29 mouse cellular contexts compared by ENCODE assay signal in the genomic region with DNA sequence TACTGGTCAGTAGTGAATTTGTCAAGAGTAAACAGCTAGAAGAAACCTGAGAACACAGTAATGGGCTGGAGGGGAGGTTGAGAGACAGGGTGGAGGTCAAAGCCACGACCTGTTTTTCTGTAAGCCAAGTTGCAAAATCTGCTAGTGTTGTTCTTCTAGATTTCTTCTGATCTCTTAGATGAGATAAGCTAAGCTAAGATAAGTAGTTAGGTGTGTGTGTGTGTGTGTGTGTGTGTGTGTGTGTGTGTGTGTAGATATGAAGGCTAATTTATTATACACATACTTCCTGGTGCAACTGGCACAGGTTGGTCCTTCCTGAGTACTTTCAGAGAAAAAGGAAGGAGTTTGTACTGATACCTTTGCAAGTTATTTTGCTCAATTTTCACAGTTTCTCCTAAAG.
DNase-seq lines count a peak whose midpoint lies in the region; ATAC-seq lines count a peak whose summit lies in the region.
"Had no signal": no experiment of that assay in that cellular context is flagged by ENCODE, and none has a peak within 500 bp of the region (broad histone marks: within the 10 kb centered on the region; RNA-seq: fewer than 3 reads in every experiment).

No protein-coding gene starts in this region.

- H3K9ac ChIP-seq in liver, embryonic 11.5 days (ENCODE audit: low read depth, low read length): no peak overlapping the region
- H3K9ac ChIP-seq in midbrain, embryonic 15.5 days: no peak overlapping the region
- H3K9ac ChIP-seq: embryonic facial prominence, embryonic 12.5 days; embryonic facial prominence, embryonic 15.5 days; forebrain, embryonic 12.5 days; forebrain, embryonic 15.5 days; heart, embryonic 13.5 days; hindbrain, embryonic 14.5 days; intestine, embryonic 15.5 days had no signal

- WGBS in liver, embryonic 11.5 days: 16% methylated on average over 1 of the region's 1 CpGs
- 15% methylated on average over 1 of the region's 1 CpGs for WGBS in midbrain, embryonic 15.5 days

- peak; percentile 50 for ATAC-seq in activated CD4-positive, CD25-positive, alpha-beta regulatory T cell, adult 4 months
- ATAC-seq in megakaryocyte, adult 5-6 weeks (ENCODE audit: poor library complexity, severe bottlenecking): 0 out of 2 replicates have a peak, but pooled peaks have one; percentile 12
- no peak for ATAC-seq in liver, embryonic 11.5 days (replicated peaks; ENCODE audit: low FRiP score)
- ATAC-seq in midbrain, embryonic 15.5 days (replicated peaks): no peak
- ATAC-seq: forebrain, embryonic 15.5 days; hindbrain, postnatal 0 days; intestine, embryonic 15.5 days; Patski had no signal

- H3K4me3 ChIP-seq in liver, embryonic 11.5 days (ENCODE audit: low read depth, low read length): no peak overlapping the region
- no peak overlapping the region for H3K4me3 ChIP-seq in midbrain, embryonic 15.5 days
- H3K4me3 ChIP-seq: embryonic facial prominence, embryonic 12.5 days; embryonic facial prominence, embryonic 15.5 days; forebrain, embryonic 12.5 days; forebrain, embryonic 15.5 days; heart, embryonic 10.5 days; heart, embryonic 13.5 days; intestine, embryonic 15.5 days had no signal

- H3K27me3 ChIP-seq in liver, embryonic 11.5 days (replicated peaks; ENCODE audit: control insufficient read depth, insufficient read depth, low read length): no peaks in the 10 kb centered on the region
- H3K27me3 ChIP-seq in midbrain, embryonic 15.5 days (replicated peaks): peaks cover 4% of the 10 kb centered on the region; the same call in 1 of the 2 replicates
- H3K27me3 ChIP-seq: CH12.LX; forebrain, embryonic 15.5 days; heart, embryonic 13.5 days; intestine, embryonic 15.5 days; Patski had no signal

- no peaks in the 10 kb centered on the region for H3K36me3 ChIP-seq in liver, embryonic 11.5 days (ENCODE audit: control insufficient read depth, insufficient read depth, low read length)
- no peaks in the 10 kb centered on the region for H3K36me3 ChIP-seq in midbrain, embryonic 15.5 days (replicated peaks)
- H3K36me3 ChIP-seq: embryonic facial prominence, embryonic 12.5 days; embryonic facial prominence, embryonic 15.5 days; forebrain, embryonic 12.5 days; forebrain, embryonic 15.5 days; G1E; heart, embryonic 10.5 days; heart, embryonic 13.5 days; intestine, embryonic 15.5 days had no signal

- no peaks in the 10 kb centered on the region for H3K9me3 ChIP-seq in liver, embryonic 11.5 days (ENCODE audit: control insufficient read depth, low read length)
- H3K9me3 ChIP-seq in midbrain, embryonic 15.5 days: no peaks in the 10 kb centered on the region
- H3K9me3 ChIP-seq: embryonic facial prominence, embryonic 12.5 days; embryonic facial prominence, embryonic 15.5 days; forebrain, embryonic 12.5 days; forebrain, embryonic 15.5 days; G1E; heart, embryonic 10.5 days; heart, embryonic 13.5 days; intestine, embryonic 15.5 days had no signal

- DNase-seq in CD4-positive, CD25-positive, alpha-beta regulatory T cell, adult 2 months (ENCODE audit: low read depth, low spot score): peak; percentile 48
- no peak for DNase-seq in liver, embryonic 11.5 days (ENCODE audit: low spot score)
- no peak for DNase-seq in adrenal gland, postnatal 14 days
- no peak for DNase-seq in lung, postnatal 36 days
- DNase-seq: adrenal gland, postnatal 10 days; B cell, adult 2 months; cerebellum, adult 11 months; cerebellum, adult 2 months; cerebellum, adult 9-11 months; cerebellum, postnatal 25 days; gastrocnemius, postnatal 25 days; heart, adult 18-20 months; heart, postnatal 14 days; heart, postnatal 4 days had no signal

- no peaks in the 10 kb centered on the region for H3K4me1 ChIP-seq in liver, embryonic 11.5 days (replicated peaks; ENCODE audit: control insufficient read depth, insufficient read depth, low read length)
- no peaks in the 10 kb centered on the region for H3K4me1 ChIP-seq in midbrain, embryonic 15.5 days
- H3K4me1 ChIP-seq: embryonic facial prominence, embryonic 12.5 days; forebrain, embryonic 12.5 days; forebrain, embryonic 15.5 days; heart, embryonic 10.5 days; intestine, embryonic 15.5 days had no signal

- H3K4me2 ChIP-seq in liver, embryonic 11.5 days: no peak overlapping the region
- no peak overlapping the region for H3K4me2 ChIP-seq in midbrain, embryonic 15.5 days
- H3K4me2 ChIP-seq: embryonic facial prominence, embryonic 12.5 days; embryonic facial prominence, embryonic 15.5 days; forebrain, embryonic 12.5 days; forebrain, embryonic 15.5 days; heart, embryonic 13.5 days; hindbrain, embryonic 14.5 days; intestine, embryonic 15.5 days had no signal

- H3K27ac ChIP-seq in liver, embryonic 11.5 days (ENCODE audit: low read depth, low read length): no peak overlapping the region
- no peak overlapping the region for H3K27ac ChIP-seq in midbrain, embryonic 15.5 days
- H3K27ac ChIP-seq: embryonic facial prominence, embryonic 12.5 days; embryonic facial prominence, embryonic 15.5 days; forebrain, embryonic 12.5 days; forebrain, embryonic 15.5 days; heart, embryonic 10.5 days; heart, embryonic 13.5 days; hindbrain, embryonic 14.5 days; hindbrain, postnatal 0 days; intestine, embryonic 15.5 days had no signal

Comparison
In these comparisons a context has a peak if more than half of its experiments do, and no peak if none do; other contexts are left out.
1. ATAC-seq: peak in activated CD4-positive, CD25-positive, alpha-beta regulatory T cell, adult 4 months (single experiment) and megakaryocyte, adult 5-6 weeks (single experiment); none in liver, embryonic 11.5 days (single experiment) and midbrain, embryonic 15.5 days (single experiment).